Mouse (Mus musculus): Measurements from ENCODE around the gene Fxr2. TPM values are rescaled to one million over a fixed set of nuclear protein-coding genes. Genes with fewer than 3 reads are reported as not detected.
A peak's percentile ranks its signal among the peaks of the same experiment; 100 is the strongest.

The Fxr2 gene
- polyA plus RNA-seq, 1 experiment from 2014 or later = 29.0 TPM

DNA sequence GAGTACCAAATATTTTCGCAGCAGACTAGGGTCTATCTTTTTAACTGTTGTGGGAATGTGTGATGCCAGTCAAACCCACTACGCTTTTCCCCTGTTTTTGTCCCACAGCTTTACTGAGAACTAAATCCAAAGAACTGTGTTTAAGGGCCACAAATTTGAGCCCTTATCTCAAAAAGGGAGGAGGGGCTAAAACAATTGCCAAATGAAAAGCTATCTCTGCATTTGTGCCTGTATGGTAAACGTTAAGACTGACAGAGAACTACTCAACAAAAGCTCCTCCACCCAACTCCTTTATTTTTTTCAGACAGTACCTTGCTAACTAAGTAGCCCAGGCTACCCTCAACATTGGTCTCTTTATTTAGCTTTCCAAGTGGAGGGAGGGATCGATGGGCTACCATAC is 40.0 kb upstream of the Fxr2 start:
- no peak for ATAC-seq (replicated peaks; ENCODE audit: insufficient number of reproducible peaks, low FRiP score, low TSS enrichment)
- Histone ChIP-seq H3K9ac (ENCODE audit: low read depth, low read length) (no peak overlapping the region), H3K4me3 (ENCODE audit: low read depth, low read length) (no peak overlapping the region), H3K27ac (ENCODE audit: low read depth, low read length) (no peak overlapping the region), H3K4me2 (no peak overlapping the region), H3K4me1 (ENCODE audit: control insufficient read depth, insufficient read depth, low read length) (no peaks in the 10 kb centered on the region), H3K36me3 (ENCODE audit: control insufficient read depth, insufficient read depth, low read length) (peaks cover 29% of the 10 kb centered on the region), H3K9me3 (replicated peaks; ENCODE audit: control insufficient read depth, low read length) (no peaks in the 10 kb centered on the region), H3K27me3 (ENCODE audit: control insufficient read depth, insufficient read depth, low read length) (no peaks in the 10 kb centered on the region)
- WGBS (ENCODE audit: insufficient replicate concordance) = 80% methylated on average over 4 of the region's 4 CpGs

DNA sequence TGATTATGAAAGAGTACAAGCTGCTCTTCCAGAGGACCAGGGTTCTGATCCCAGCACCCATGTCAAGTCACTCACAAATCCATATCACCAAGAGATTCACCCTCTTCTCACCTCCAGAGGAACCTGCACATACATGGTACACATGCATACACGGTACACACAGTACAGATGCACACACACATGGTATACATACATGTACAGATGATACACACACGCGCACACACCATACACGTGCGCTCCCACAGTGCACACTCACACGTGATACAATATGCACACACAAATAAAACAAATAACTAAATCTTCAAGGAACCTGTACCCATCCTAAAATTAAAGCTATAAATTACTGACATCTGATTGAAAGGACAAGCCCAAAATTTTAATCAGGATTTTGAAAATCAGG is 37.9 kb upstream of the Fxr2 start:
- Histone ChIP-seq H3K36me3 (ENCODE audit: control insufficient read depth, insufficient read depth, low read length) (peaks cover 12% of the 10 kb centered on the region), H3K27me3 (ENCODE audit: control insufficient read depth, insufficient read depth, low read length) (no peaks in the 10 kb centered on the region)
- WGBS (ENCODE audit: insufficient replicate concordance) = 95% methylated on average over 6 of the region's 6 CpGs

DNA sequence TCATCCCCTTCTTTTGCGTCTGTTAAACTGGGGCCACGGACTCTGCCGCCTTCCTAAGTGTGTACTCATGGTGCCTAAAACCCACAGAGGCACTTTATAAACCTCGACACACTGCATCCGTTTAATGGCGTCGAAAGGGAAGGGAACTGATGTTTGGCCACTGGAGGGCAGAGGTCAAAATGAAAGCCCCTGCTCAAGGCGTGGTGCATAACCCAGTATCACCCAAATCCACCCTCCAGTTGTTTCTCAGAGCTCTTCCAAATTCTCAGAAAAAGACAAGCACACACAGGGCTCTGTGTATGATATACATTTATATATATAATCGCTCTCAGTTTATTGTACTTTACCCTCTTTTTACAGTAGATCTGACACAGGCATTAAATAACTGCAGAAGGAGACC is 33.4 kb upstream of the Fxr2 start:
- 0 out of 2 replicates have a peak overlapping the region, but pooled peaks have one; percentile 73 for H3K27ac ChIP-seq (ENCODE audit: low read depth, low read length)
- no peaks in the 10 kb centered on the region for H3K27me3 ChIP-seq (ENCODE audit: control insufficient read depth, insufficient read depth, low read length)
- no peak; the same call in 1 of the 2 replicates for ATAC-seq (replicated peaks; ENCODE audit: insufficient number of reproducible peaks, low FRiP score, low TSS enrichment)
- no peaks in the 10 kb centered on the region for H3K9me3 ChIP-seq (replicated peaks; ENCODE audit: control insufficient read depth, low read length)
- peaks cover 42% of the 10 kb centered on the region for H3K4me1 ChIP-seq (ENCODE audit: control insufficient read depth, insufficient read depth, low read length)
- peak overlapping the region; percentile 41 for H3K4me2 ChIP-seq
- 7% methylated on average over 9 of the region's 9 CpGs for WGBS (ENCODE audit: insufficient replicate concordance)
- no peak overlapping the region for H3K4me3 ChIP-seq (ENCODE audit: low read depth, low read length)
- no peak overlapping the region; the same call in 1 of the 2 replicates for H3K9ac ChIP-seq (ENCODE audit: low read depth, low read length)
- H3K36me3 ChIP-seq (ENCODE audit: control insufficient read depth, insufficient read depth, low read length) = no peaks in the 10 kb centered on the region

More for the DNA sequence above, 37.9 kb upstream of the Fxr2 start:
- Histone ChIP-seq H3K27ac (ENCODE audit: low read depth, low read length) (no peak overlapping the region), H3K9ac (ENCODE audit: low read depth, low read length) (no peak overlapping the region), H3K4me2 (no peak overlapping the region), H3K4me1 (ENCODE audit: control insufficient read depth, insufficient read depth, low read length) (peaks cover 8% of the 10 kb centered on the region), H3K4me3 (ENCODE audit: low read depth, low read length) (no peak overlapping the region), H3K9me3 (replicated peaks; ENCODE audit: control insufficient read depth, low read length) (no peaks in the 10 kb centered on the region)
- no peak for ATAC-seq (replicated peaks; ENCODE audit: insufficient number of reproducible peaks, low FRiP score, low TSS enrichment)

DNA sequence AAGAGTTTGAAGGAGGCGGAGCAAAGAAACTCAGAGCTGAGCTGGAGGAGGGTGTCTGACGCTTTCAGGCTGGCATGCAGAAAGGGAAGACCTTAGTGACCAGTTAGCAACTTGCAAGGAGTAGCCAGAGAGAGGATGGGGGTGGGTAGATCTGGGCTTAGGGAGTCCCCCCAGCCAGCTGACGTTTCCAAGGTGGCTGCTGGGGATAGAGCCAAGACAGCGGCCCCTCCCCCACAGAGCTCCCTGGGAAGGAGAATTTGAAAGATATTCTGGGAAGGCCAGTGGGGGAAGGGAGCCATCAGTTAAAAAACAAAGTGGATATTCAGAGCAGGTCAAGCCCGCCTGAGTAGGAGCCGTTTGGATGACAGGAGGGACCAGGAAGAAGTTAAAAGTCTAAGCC is 32.7 kb upstream of the Fxr2 start:
- H3K4me1 ChIP-seq (ENCODE audit: control insufficient read depth, insufficient read depth, low read length) = peaks cover 44% of the 10 kb centered on the region
- peak; percentile 53; the same call in 1 of the 2 replicates for ATAC-seq (replicated peaks; ENCODE audit: insufficient number of reproducible peaks, low FRiP score, low TSS enrichment)

DNA sequence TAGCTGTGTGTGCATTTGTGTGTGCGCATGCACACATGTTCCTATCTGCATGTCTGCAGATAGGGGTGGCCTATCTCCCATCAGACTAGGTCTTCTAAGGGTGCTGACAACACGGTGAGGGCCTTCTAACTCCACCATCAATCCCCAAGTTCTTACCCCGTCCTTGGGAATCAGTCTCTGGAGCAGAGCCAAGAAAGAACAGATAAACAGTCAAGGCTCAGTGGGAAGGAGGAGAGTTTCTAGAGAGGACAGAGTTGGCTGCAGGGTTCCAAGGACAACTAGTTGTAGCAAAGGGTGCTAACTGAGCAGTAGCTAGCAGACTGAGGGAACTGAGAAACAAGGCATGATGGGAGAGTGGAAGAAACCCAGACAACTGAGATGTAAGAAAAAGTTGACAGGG is 31.0 kb upstream of the Fxr2 start:
- H3K4me1 ChIP-seq (ENCODE audit: control insufficient read depth, insufficient read depth, low read length) = peaks cover 44% of the 10 kb centered on the region
- H3K4me3 ChIP-seq (ENCODE audit: low read depth, low read length) = no peak overlapping the region
- peak overlapping the region; percentile 31; the same call in 1 of the 2 replicates for H3K9ac ChIP-seq (ENCODE audit: low read depth, low read length)
- no peak for ATAC-seq (replicated peaks; ENCODE audit: insufficient number of reproducible peaks, low FRiP score, low TSS enrichment)
- H3K9me3 ChIP-seq (replicated peaks; ENCODE audit: control insufficient read depth, low read length) = no peaks in the 10 kb centered on the region
- H3K4me2 ChIP-seq = peak overlapping the region; percentile 15; the same call in 1 of the 2 replicates
- 31% methylated on average over 3 of the region's 3 CpGs for WGBS (ENCODE audit: insufficient replicate concordance)
- peak overlapping the region; percentile 48; the same call in 1 of the 2 replicates for H3K27ac ChIP-seq (ENCODE audit: low read depth, low read length)
- no peaks in the 10 kb centered on the region for H3K36me3 ChIP-seq (ENCODE audit: control insufficient read depth, insufficient read depth, low read length)
- H3K27me3 ChIP-seq (ENCODE audit: control insufficient read depth, insufficient read depth, low read length) = no peaks in the 10 kb centered on the region

More for the DNA sequence above, 32.7 kb upstream of the Fxr2 start:
- 8% methylated on average over 6 of the region's 6 CpGs for WGBS (ENCODE audit: insufficient replicate concordance)
- Histone ChIP-seq H3K36me3 (ENCODE audit: control insufficient read depth, insufficient read depth, low read length) (no peaks in the 10 kb centered on the region), H3K27me3 (ENCODE audit: control insufficient read depth, insufficient read depth, low read length) (no peaks in the 10 kb centered on the region), H3K9me3 (replicated peaks; ENCODE audit: control insufficient read depth, low read length) (no peaks in the 10 kb centered on the region), H3K4me3 (ENCODE audit: low read depth, low read length) (no peak overlapping the region), H3K9ac (ENCODE audit: low read depth, low read length) (no peak overlapping the region; the same call in 1 of the 2 replicates), H3K27ac (ENCODE audit: low read depth, low read length) (peak overlapping the region; percentile 73), H3K4me2 (peak overlapping the region; percentile 41)

DNA sequence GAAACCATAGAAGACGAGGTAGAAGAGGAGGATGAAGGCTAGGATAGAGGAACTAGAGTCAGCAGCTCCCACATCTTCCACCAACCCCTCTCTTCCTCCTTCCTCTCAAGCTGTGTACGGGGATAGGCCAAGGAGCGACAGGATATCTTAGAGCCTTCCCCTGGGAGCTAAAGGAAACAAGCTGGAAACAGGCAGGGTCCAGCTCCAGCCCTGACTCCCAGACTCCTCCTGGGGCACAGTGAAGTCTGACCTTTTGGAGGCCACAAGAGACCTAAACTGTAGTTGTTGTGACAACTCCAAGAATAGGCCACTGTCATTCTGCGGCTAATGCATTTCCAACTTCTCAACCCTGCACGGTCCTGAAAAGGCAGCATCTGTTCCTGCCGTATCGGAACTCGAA is 29.3 kb upstream of the Fxr2 start:
- Histone ChIP-seq H3K4me3 (ENCODE audit: low read depth, low read length) (no peak overlapping the region), H3K36me3 (ENCODE audit: control insufficient read depth, insufficient read depth, low read length) (no peaks in the 10 kb centered on the region), H3K27me3 (ENCODE audit: control insufficient read depth, insufficient read depth, low read length) (no peaks in the 10 kb centered on the region), H3K27ac (ENCODE audit: low read depth, low read length) (no peak overlapping the region), H3K9me3 (replicated peaks; ENCODE audit: control insufficient read depth, low read length) (no peaks in the 10 kb centered on the region), H3K4me2 (peak overlapping the region; percentile 99; the same call in 1 of the 2 replicates), H3K4me1 (ENCODE audit: control insufficient read depth, insufficient read depth, low read length) (peaks cover 44% of the 10 kb centered on the region), H3K9ac (ENCODE audit: low read depth, low read length) (no peak overlapping the region)
- WGBS (ENCODE audit: insufficient replicate concordance) = 68% methylated on average over 8 of the region's 8 CpGs
- no peak for ATAC-seq (replicated peaks; ENCODE audit: insufficient number of reproducible peaks, low FRiP score, low TSS enrichment)

DNA sequence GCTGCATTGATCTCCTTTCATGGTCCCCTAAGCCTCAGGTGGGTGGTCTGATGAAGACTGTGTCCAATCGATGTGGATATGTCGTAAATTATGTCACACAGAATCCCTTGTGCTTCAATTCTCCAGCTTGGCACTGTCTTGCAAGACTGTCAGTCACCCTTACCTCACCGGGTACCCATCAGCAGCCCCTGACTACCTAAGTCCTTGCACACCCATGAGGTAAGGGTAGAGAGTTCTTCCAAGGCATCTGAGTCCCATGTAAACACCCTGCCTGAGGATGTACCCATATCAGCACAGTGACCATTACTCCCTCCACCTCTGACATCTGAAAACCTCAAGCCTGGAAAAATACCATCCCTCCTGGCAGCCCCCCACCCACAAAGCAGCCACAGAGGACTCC is 28.4 kb upstream of the Fxr2 start:
- peak overlapping the region; percentile 99 for H3K4me2 ChIP-seq
- peaks cover 42% of the 10 kb centered on the region for H3K4me1 ChIP-seq (ENCODE audit: control insufficient read depth, insufficient read depth, low read length)
- peak overlapping the region; percentile 59 for H3K4me3 ChIP-seq (ENCODE audit: low read depth, low read length)
- ATAC-seq (replicated peaks; ENCODE audit: insufficient number of reproducible peaks, low FRiP score, low TSS enrichment) = no peak
- H3K36me3 ChIP-seq (ENCODE audit: control insufficient read depth, insufficient read depth, low read length) = no peaks in the 10 kb centered on the region
- peak overlapping the region; percentile 83; the same call in 1 of the 2 replicates for H3K9ac ChIP-seq (ENCODE audit: low read depth, low read length)
- no peaks in the 10 kb centered on the region for H3K9me3 ChIP-seq (replicated peaks; ENCODE audit: control insufficient read depth, low read length)
- H3K27ac ChIP-seq (ENCODE audit: low read depth, low read length) = peak overlapping the region; percentile 77; the same call in 1 of the 2 replicates
- no peaks in the 10 kb centered on the region for H3K27me3 ChIP-seq (ENCODE audit: control insufficient read depth, insufficient read depth, low read length)
- WGBS (ENCODE audit: insufficient replicate concordance) = 50% methylated on average over 3 of the region's 3 CpGs

DNA sequence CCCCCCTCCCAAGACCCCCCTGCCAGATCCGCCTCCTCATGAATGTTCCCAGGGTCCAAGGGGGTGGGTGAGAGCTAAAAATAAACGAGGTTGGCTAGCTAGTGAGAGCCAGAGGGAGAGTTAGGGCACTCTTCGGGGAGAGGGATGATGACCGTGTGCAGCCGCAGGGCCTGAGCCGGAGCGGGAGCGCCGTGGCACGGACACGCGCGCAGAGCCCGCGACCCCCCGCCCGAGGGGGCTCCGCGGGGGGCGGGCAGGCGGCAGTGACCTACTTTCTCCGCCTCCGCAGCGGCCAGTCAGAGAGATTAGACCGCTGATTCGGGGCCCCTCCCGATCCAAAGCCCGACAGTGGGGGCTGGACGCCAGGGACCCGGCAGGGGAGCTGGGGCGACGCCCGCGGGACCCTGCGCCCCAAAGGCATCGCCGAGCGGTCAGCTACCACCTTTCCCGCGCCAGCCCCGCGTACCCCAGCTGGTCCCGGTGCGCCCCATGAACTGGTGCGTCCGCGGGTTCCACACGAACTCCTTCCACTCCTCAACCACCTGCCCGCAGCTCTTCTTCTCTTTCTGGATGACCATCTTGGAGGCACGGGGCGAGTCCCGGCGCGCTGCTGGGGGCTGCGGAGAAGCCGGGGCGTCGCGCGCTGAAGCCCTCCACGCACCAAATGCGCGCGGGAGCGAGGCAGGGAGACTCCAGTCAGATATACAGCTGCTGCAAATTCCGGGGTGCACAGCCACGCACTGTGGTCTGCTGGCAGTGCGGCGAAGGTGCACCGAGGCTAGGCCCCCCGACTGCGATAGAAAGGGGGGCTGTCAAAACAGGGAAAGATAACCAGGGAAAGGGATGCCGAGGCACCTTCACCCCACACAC is 27.8 kb upstream of the Fxr2 start:
- Histone ChIP-seq H3K27me3 (ENCODE audit: control insufficient read depth, insufficient read depth, low read length) (no peaks in the 10 kb centered on the region), H3K4me2 (peak overlapping the region; percentile 99), H3K9ac (ENCODE audit: low read depth, low read length) (peak overlapping the region; percentile 83), H3K4me1 (ENCODE audit: control insufficient read depth, insufficient read depth, low read length) (peaks cover 35% of the 10 kb centered on the region), H3K9me3 (replicated peaks; ENCODE audit: control insufficient read depth, low read length) (no peaks in the 10 kb centered on the region), H3K4me3 (ENCODE audit: low read depth, low read length) (peak overlapping the region; percentile 59), H3K27ac (ENCODE audit: low read depth, low read length) (peak overlapping the region; percentile 77), H3K36me3 (ENCODE audit: control insufficient read depth, insufficient read depth, low read length) (no peaks in the 10 kb centered on the region)
- ATAC-seq (replicated peaks; ENCODE audit: insufficient number of reproducible peaks, low FRiP score, low TSS enrichment) = no peak
- WGBS (ENCODE audit: insufficient replicate concordance) = under 1% methylated on average over 63 of the region's 73 CpGs

All from heart, embryonic 11.5 days (tissue).